Mouse (Mus musculus): ENCODE measurements around the gene Inpp4b.
"Not testable (repeated sequence)": the region's sequence is repeated elsewhere in the genome, so short reads cannot be mapped to it uniquely, and the experiment has no call there.

The Inpp4b gene

DNA sequence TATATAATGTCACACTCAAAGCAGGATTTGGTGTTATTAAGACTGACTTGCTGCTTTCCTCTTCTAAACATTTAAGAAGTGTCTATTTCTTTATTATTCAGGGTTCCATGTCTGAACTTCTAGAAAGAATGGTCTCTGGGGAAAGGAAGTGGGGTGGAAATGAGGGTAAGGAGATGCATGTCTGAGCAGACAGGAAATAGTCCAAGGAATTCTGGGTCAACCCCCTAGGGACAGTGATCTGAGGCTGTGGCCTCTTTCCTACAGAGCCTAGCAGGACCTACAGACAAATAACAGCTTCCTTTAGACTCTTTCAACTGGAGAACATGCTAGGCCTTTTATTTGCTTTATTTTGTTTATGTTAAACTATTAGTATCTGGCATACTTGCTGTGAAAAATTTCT is 546.5 kb downstream of the Inpp4b start:
- no peak for DNase-seq (ENCODE audit: inconsistent age in 2 of 2, low spot score in 1 of 2)

DNA sequence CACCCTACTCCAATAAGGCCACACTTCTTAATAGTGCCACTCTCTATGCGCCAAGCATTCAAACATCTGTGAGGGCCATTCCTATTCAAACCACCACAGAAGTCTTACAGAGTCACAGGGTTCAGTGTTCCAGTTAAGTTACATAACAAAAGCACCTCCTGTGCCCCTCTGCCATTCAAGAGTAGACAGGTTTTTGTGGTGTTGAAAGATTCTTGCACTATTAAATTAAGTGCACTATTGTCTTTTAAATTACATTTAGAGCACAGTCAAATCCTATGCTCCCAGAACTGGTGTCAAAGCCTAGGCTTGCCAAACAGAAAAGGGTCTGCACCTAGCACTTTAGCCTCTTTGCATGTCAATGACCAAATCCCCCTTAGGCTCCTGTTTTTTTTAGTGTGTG is 550.9 kb downstream of the Inpp4b start:
- DNase-seq (ENCODE audit: inconsistent age in 2 of 2, low spot score in 1 of 2): no peak

DNA sequence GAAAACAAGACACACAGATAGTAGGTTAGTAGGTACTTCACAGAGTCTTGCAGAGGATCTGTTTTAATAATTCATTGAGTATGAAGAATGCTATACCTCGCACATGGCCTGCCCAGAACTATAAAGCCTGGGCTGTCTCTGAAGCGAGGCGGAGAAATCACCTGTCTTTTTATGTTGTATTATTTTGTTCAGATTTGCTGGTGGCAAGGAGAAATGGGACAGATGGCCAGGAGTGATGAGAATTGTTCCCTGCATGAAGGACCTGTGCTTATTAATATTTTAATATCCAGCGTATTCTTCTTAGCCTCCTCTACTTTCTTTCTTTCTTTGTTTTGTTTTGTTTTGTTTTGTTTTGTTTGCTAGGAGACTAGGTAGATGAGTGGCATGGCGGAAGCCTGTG is 604.5 kb downstream of the Inpp4b start:
- DNase-seq (ENCODE audit: inconsistent age in 2 of 2, low spot score in 1 of 2): no peak

DNA sequence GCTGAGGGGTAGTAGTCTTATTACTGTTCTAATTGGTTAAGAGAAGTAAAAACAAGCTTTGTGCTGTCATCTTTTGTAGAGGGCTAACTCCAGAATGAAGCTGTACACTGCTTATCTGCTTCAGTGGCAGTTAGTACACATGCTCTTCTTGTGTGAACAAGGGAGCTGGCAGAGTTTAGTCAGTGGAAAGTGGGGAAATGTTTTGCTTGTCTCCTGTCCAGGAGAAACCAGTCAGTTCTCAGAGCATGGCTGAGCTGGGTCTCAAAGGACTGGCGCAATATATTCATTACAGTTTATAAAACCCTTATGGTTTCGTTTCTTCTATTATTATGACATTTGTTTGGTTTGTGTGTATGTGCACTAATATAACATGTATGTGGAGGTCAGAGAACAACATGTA is 610.7 kb downstream of the Inpp4b start:
- peak in 1 of 2 experiments; percentile 25 for DNase-seq (ENCODE audit: inconsistent age in 2 of 2, low spot score in 1 of 2)

DNA sequence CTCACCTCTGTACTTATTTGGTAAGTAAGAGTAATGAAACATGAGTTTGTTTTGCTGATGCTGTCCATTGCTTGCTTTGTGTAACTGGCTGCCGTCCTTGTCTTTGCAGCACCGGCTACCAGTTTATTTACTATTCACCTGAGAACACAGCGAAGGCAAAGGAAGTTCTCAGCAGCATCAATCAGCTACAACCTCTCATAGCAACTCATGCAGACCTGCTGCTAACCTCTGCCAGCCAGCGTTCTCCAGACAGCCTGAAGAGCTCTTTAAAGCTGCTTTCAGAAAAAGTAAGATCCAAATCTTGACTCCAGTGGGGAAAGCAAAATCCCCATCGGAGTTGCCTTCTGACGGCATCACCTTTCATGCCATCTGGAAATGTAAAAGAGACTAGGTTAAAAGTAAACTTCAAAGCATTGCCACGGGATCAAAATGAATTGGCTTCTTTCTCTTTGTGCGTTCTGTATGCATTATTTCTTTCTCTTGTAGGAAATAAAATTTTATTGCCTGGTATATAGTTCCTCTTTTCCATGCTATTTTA is 642.8 kb downstream of the Inpp4b start:
- no peak for DNase-seq (ENCODE audit: inconsistent age in 2 of 2, low spot score in 1 of 2)

DNA sequence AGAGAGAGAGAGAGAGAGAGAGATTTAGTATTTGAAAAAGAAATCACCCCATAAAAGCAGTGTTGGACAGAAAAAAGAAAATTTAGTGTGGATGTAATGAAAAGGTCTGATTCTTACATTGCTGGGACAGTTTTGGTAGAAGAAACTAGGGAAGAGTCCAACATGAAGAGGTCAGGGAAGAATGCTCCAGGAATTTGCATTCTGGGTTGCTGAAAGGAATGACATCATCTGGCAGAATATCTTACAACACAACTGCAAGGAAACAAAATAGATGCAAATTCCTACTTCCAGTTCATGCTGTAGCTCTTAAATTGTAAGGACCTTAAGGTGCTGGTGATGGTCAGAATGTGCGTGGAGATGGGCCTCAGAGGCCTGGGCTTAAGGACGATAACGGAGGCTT is 650.6 kb downstream of the Inpp4b start:
- no peak for DNase-seq (ENCODE audit: inconsistent age in 2 of 2, low spot score in 1 of 2)

DNA sequence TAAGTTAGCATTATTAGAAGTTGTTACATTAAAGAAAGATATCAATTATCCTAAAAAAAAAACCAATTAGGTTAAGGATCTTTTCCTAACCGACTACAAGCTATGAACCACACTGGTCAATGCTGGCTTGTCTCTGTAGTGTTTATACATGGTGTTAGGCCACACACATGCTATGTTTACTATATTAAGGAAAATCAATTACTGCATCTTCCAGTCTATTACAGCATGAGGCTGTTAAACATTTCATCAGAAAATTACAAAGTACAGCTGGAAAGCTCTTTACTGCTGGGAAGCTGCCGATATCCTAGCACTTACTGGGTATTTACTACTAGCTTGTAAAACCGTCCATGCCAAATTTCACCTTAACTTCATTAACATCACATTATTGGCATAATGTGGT is 653.9 kb downstream of the Inpp4b start:
- no peak for DNase-seq (ENCODE audit: inconsistent age in 2 of 2, low spot score in 1 of 2)

DNA sequence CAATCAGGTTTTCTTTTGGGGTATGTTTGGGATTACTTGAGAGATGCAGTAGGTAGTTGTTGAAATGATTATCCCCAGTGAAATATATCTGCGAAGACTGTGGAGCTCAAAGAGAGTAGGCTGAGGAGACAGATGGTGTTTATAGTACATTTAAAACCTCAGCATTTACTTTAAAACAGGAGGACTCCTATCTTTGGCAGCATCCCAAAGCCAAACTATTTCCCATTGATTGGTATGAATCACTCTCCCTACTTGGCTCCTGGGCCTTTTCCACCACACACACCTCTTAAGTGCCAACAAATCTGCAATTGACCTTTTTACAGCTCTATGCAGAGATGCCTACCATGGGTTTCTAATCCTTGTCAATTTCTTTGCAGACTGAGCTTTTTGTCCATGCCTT is 654.5 kb downstream of the Inpp4b start:
- DNase-seq (ENCODE audit: inconsistent age in 2 of 2, low spot score in 1 of 2): peak in 1 of 2 experiments; percentile 24

- DNase-seq (ENCODE audit: inconsistent age in 2 of 2, low spot score in 1 of 2): no peak
Measured at GRCm38 (mm10) chr8:82004158-82004557, 661.8 kb downstream of the Inpp4b start.

GRCm38 (mm10) chr8:82005466-82005865 is 663.1 kb downstream of the Inpp4b start:
- DNase-seq (ENCODE audit: inconsistent age in 2 of 2, low spot score in 1 of 2): no peak

DNA sequence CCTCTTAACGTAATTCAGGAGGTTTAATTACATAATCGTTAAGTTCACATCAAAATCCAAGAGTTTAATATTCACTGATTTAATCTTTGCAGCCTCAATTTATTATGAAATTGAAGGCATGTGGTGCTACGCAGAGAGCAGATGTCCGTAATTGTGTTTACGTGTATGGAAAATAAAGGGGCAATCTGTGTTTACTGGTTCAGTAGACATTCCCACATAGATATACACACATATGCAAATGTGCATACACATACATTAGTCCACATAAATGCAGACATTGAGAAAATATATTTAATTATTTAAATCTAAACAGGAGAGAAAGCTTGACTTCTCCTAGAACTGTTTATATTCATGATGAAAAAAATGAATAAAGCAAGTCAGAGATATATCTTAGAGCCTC is 675.4 kb downstream of the Inpp4b start:
- no peak for DNase-seq (ENCODE audit: inconsistent age in 2 of 2, low spot score in 1 of 2)

GRCm38 (mm10) chr8:82027401-82027800 is 685.0 kb downstream of the Inpp4b start:
- DNase-seq (ENCODE audit: inconsistent age in 2 of 2, low spot score in 1 of 2): peak; percentile 27 to 57

DNA sequence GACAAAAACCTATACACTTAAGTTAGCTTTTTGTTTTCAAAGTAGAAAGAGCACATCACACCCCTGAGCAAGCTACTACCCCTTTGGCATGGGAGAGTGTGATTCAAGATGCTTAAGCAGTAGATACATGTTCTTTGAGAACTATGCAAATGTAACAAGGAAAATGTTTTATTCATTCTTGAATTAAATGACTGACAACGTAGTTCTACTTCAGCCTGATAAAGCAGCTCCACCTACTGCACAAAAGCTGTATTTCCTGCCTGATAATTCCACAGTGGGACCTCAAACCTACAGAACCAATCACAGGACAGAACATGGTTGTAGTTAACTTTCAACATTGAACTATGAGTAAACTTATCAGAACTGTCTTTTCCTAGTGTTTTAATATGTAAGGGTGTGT is 686.5 kb downstream of the Inpp4b start:
- DNase-seq (ENCODE audit: inconsistent age in 2 of 2, low spot score in 1 of 2): peak in 1 of 2 experiments; percentile 67

DNA sequence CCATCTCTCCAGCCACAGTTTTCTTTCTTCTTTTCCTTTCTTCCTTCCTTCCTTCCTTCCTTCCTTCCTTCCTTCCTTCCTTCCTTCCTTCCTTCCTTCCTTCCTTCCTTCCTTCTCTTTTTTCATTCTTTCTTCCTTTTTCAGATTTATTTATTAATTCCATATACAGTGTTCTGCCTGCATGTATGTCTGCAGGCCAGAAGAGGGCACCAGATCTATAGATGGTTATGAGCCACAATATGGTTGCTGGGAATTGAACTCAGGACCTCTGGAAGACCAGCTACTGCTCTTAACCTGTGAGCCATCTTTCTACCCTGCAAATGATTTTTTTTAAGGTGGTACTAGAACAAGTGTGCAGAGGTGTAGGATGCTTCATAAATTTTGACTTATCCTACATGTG is 689.7 kb downstream of the Inpp4b start:
- not testable (repeated sequence) for DNase-seq (ENCODE audit: inconsistent age in 2 of 2, low spot score in 1 of 2)

DNA sequence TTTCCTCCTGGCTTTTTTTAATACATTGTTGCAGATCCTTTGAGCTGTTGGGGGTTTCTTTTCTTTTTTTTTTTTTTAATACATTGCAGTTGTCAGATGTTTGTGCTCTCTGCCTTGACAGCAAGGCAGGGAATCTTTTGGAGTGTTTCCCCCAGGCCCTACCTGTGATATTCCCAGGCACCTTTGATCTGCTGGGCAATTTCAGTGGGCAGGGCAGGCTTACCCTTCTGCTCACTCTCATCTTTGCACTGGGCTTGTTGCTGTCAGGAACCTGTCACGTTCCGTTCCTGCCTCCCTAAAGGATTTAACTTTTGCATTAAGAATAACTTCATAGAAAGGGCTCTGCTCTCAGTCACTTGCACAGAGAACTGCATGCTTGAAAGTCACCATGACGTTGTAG is 711.7 kb downstream of the Inpp4b start:
- no peak for DNase-seq (ENCODE audit: inconsistent age in 2 of 2, low spot score in 1 of 2)

GRCm38 (mm10) chr8:82067619-82068018 is 725.3 kb downstream of the Inpp4b start:
- no peak for DNase-seq (ENCODE audit: inconsistent age in 2 of 2, low spot score in 1 of 2)

DNA sequence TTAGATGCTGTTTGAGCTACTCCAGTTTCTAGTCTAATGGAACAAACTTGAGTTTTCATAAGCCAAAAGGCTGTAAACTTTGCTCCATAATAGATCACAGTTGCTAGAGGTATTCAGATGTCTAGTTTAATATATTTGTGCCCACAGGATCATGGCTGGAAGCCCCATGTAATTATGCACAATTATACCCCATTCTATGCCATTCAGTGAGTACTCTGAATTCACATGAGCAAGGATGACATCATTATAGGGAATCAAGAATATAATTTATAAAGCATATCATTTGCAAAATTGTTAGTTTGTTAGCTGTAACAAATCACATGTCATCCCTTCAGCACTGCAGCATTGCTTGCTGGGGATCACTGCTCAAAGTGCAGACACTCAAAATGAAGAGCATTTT is 736.9 kb downstream of the Inpp4b start:
- no peak for DNase-seq (ENCODE audit: inconsistent age in 2 of 2, low spot score in 1 of 2)

DNA sequence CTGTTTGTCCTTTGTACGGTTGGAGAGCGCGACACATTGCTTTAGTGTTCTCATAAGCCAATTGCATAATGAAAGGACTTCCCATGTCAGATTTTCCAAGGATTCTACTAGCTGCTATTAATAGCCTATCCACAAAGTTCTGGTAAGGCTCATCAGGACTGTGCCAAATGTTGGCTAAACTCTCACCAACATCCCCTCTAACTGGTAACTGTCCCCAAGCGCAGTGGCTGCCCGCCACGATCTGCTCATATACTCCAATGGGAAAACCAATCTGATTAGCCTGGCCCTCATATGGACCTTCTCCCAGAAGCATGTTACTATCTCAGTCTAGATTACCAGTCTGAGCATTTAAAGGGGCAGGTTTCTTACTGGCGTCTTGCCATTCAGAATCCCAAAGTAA is 744.3 kb downstream of the Inpp4b start:
- DNase-seq (ENCODE audit: inconsistent age in 2 of 2, low spot score in 1 of 2): not testable (repeated sequence)

DNA sequence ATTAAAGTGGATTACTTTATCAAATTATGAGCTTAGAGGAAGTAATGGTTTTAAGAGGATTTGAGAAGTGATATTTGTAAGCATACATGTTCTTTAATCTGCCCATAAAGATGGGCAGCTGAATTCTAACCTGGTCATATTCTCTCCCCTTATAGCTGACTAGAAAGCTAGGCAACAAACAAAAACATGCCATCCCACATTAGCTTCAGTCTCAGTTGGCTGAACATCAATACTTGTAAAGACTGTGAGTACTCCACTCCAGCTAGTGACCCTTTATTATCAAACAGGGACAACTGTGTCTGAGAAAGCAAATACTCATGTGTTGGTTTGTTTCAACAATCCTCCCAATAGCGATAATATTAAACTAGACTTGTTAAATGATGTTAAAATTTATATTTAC is 748.5 kb downstream of the Inpp4b start:
- no peak for DNase-seq (ENCODE audit: inconsistent age in 2 of 2, low spot score in 1 of 2)

DNA sequence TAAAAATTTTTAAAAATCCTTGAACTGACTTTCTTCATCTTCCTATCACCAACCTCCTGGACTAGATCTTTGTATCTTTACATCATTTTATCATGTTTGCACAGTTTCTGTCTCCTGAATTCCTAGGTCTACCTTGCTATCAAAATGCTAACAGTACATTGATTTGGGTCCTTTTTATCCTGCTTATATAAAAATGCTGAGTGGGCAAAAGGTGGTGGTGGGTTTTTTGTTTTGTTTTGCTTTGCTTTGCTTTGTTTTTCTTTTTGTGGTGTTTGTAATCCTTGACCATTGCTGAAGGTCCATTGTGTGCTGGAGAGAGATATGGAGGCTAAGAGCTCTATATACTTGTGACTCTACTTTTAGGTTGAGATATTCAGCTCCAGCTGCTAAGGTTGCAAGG is 750.9 kb downstream of the Inpp4b start:
- DNase-seq (ENCODE audit: inconsistent age in 2 of 2, low spot score in 1 of 2): no peak

DNA sequence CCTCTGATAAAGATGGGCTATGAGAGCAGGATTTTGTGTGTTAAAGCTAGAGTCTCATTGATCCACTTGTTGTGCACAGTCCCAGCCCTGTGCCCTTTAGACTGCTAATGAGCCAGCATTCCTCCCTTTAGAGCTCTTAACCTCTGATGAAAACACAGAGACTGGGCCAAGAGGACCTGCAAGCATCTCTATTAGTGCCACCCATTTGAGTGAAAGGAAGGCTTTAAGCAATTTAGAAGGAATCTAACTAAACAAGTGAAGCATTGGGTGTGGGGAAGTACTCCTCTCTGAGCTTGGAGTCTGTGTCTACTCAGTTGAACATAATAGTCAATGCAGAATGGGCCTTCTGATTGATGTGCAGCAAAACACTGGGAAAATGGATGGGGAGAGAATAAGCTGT is 762.2 kb downstream of the Inpp4b start:
- DNase-seq (ENCODE audit: inconsistent age in 2 of 2, low spot score in 1 of 2): no peak

DNA sequence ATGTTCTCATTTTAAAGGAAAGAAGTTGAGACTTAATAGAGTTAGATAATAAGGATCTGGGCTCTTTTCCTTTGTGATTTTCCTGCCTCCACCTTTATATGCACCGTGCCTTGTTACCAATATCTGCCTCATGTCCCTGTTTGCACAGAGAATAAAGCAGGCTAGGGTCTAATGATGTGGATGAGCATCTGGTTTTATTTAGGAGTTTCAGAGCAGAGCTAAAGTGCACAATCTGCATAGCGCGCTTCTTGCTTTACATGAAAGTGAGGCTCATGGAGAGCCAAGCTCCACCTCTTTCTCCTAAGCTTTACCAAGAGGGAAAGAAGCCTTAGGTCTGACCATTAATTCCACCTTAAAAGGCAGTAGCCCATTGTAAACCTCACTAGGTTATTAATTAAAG is 763.8 kb downstream of the Inpp4b start:
- DNase-seq (ENCODE audit: inconsistent age in 2 of 2, low spot score in 1 of 2): no peak

- no peak for DNase-seq (ENCODE audit: inconsistent age in 2 of 2, low spot score in 1 of 2)
Measured at GRCm38 (mm10) chr8:82150272-82150671, 807.9 kb downstream of the Inpp4b start.

- no peak for DNase-seq (ENCODE audit: inconsistent age in 2 of 2, low spot score in 1 of 2)
Measured at GRCm38 (mm10) chr8:82157928-82158327, 815.6 kb downstream of the Inpp4b start.

All from adrenal gland, adult (tissue).